Mouse (Mus musculus) MEL (cell line): ENCODE data around the gene Hba-a1.

Experiments
- CTCF ChIP-seq, 3 experiments: IDR thresholded peaks in 2 of 3; conservative IDR thresholded peaks in 1 of 3; 2 replicates each; pipeline ENCODE4 v1.5.1; 2011 to 2012; ENCODE audit warnings: low read length in 3 of 3, low read depth in 2 of 3, mild to moderate bottlenecking in 2 of 3, improper control_type of control experiment in 1 of 3, inconsistent platforms in 1 of 3, mixed read lengths in 1 of 3, moderate library complexity in 1 of 3; ENCODE audit not compliant: control insufficient read depth in 1 of 3, insufficient read depth in 1 of 3, poor library complexity in 1 of 3, severe bottlenecking in 1 of 3
- EP300 ChIP-seq, 2 experiments: IDR thresholded peaks; 2 replicates each; pipeline ENCODE4 v1.6.1; 2011; ENCODE audit warnings: improper control_type of control experiment in 2 of 2, low read length in 2 of 2, low read depth in 1 of 2, mild to moderate bottlenecking in 1 of 2
- HCFC1 ChIP-seq: IDR thresholded peaks from 2 replicates; pipeline ENCODE4 v1.6.1; 2012; ENCODE audit warnings: low read depth, mild to moderate bottlenecking, inconsistent platforms, low read length, improper control_type of control experiment, moderate library complexity
- MAZ ChIP-seq: IDR thresholded peaks from 2 replicates; pipeline ENCODE4 v1.6.1; 2012; ENCODE audit warnings: low read depth, mild to moderate bottlenecking, inconsistent platforms, low read length, improper control_type of control experiment
- POLR2A ChIP-seq, 2 experiments: IDR thresholded peaks; 2 replicates each; pipeline ENCODE4 v1.6.1; 2011 to 2012; ENCODE audit warnings: low read length in 2 of 2, mild to moderate bottlenecking in 2 of 2, control low read depth in 1 of 2, improper control_type of control experiment in 1 of 2, low read depth in 1 of 2, moderate library complexity in 1 of 2; ENCODE audit not compliant: control insufficient read depth in 1 of 2, insufficient read depth in 1 of 2, poor library complexity in 1 of 2
- UBTF ChIP-seq: IDR thresholded peaks from 2 replicates; pipeline ENCODE4 v1.6.1; 2012; ENCODE audit warnings: low read depth, mild to moderate bottlenecking, inconsistent platforms, low read length, improper control_type of control experiment, moderate library complexity, borderline replicate concordance; ENCODE audit not compliant: insufficient read depth

DNA sequence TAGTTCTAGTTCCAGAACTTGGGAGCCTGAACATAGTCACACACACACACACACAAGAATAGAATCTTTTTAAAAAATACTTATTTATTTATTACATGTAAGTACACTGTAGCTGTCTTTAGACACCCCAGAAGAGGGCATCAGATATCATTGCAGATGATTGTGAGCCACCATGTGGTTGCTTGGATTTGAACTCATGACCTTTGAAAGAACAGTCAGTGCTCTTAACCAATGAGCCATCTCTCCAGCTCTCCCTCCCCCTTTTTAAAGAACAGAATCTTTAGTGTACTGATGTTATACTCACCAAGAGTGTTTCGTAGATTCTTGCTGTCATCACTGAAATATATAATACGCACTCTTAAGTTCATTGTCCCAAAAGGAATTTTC lies 15.2 kb downstream of the Hba-a1 start:
- no peak for TF ChIP-seq CTCF (IDR thresholded peaks at IDR 0.05 in 2 of 3, conservative IDR thresholded peaks at IDR 0.05 in 1 of 3; ENCODE audit: control insufficient read depth in 1 of 3, insufficient read depth in 1 of 3, low read depth in 2 of 3, low read length in 3 of 3, poor library complexity in 1 of 3, severe bottlenecking in 1 of 3)
- no peak for TF ChIP-seq POLR2A (IDR thresholded peaks at IDR 0.05; ENCODE audit: control insufficient read depth in 1 of 2, insufficient read depth in 1 of 2, low read depth in 1 of 2, low read length in 2 of 2, poor library complexity in 1 of 2)
- no peak for TF ChIP-seq EP300 (IDR thresholded peaks at IDR 0.05; ENCODE audit: low read depth in 1 of 2, low read length in 2 of 2)
- no peak for TF ChIP-seq HCFC1
- no peak for TF ChIP-seq UBTF
- no peak for TF ChIP-seq MAZ
